Mouse (Mus musculus) bone marrow macrophage, adult 2 months (primary cell): Measurements from ENCODE around the gene Gzmm. TPM values are rescaled to one million over a fixed set of nuclear protein-coding genes. Genes with fewer than 3 reads are reported as not detected.
A peak's percentile ranks its signal among the peaks of the same experiment; 100 is the strongest.

Experiments
- H3K27ac ChIP-seq: 2 replicates; pipeline ENCODE4 v1.5.1; 2012; ENCODE audit warnings: low read depth, low read length; ENCODE audit not compliant: insufficient read depth
- H3K4me1 ChIP-seq: 2 replicates; pipeline ENCODE4 v1.6.1; 2012; ENCODE audit warnings: low read length; ENCODE audit not compliant: control insufficient read depth, insufficient read depth
- H3K4me3 ChIP-seq: 2 replicates; pipeline ENCODE4 v1.5.1; 2012; ENCODE audit warnings: mild to moderate bottlenecking, low read length, moderate library complexity; ENCODE audit not compliant: insufficient read depth
- CTCF ChIP-seq: IDR thresholded peaks from 2 replicates; pipeline ENCODE4 v1.5.1; 2012; ENCODE audit warnings: low read depth, mild to moderate bottlenecking, low read length, moderate library complexity
- POLR2A ChIP-seq: IDR thresholded peaks from 2 replicates; pipeline ENCODE4 v1.6.1; 2012; ENCODE audit warnings: mild to moderate bottlenecking, low read depth, low read length, borderline replicate concordance
- polyA plus RNA-seq: library from polyadenylated mRNA; stranded (reverse); fragments of >200 nt; gene quantifications from 2 replicates; pipeline ENCODE4 v1.2.4, GENCODE M21; 2012; ENCODE audit not compliant: missing spikeins, insufficient read depth, insufficient read length

Gzmm gene
- polyA plus RNA-seq, 1 experiment: not detected

GRCm38 (mm10) chr10:79666493-79666892, 22.3 kb upstream of the Gzmm start:
- H3K4me3 ChIP-seq: no peak overlapping the region
- peaks cover 18% of the 10 kb centered on the region for H3K4me1 ChIP-seq
- no peak overlapping the region for H3K27ac ChIP-seq
- TF ChIP-seq CTCF (no peak), POLR2A (no peak)

GRCm38 (mm10) chr10:79668076-79668475, 20.7 kb upstream of the Gzmm start:
- TF ChIP-seq POLR2A (no peak), CTCF (no peak)
- H3K4me3 ChIP-seq: no peak overlapping the region
- H3K27ac ChIP-seq: no peak overlapping the region
- H3K4me1 ChIP-seq: peaks cover 18% of the 10 kb centered on the region

GRCm38 (mm10) chr10:79668771-79669575, 19.8 kb upstream of the Gzmm start, which contains the start of gene Tpgs1:
Gene Tpgs1, plus strand, starts transcription at chr10:79669369.
- Histone ChIP-seq H3K4me1 (peaks cover 18% of the 10 kb centered on the region), H3K4me3 (peak within 1 kb of the TSS; percentile 80)
- TF ChIP-seq POLR2A: no peak
- peak; percentile 75 for TF ChIP-seq CTCF

GRCm38 (mm10) chr10:79669576-79670057, 19.2 kb upstream of the Gzmm start:
- no peak for TF ChIP-seq CTCF
- peak overlapping the region; percentile 58 for H3K27ac ChIP-seq

More at GRCm38 (mm10) chr10:79668771-79669575, 19.8 kb upstream of the Gzmm start, which contains the start of gene Tpgs1:
- H3K27ac ChIP-seq: peak within 1 kb of the TSS; percentile 58

GRCm38 (mm10) chr10:79670071-79670888, 18.5 kb upstream of the Gzmm start:
- H3K4me3 ChIP-seq: peak overlapping the region; percentile 80
- peak overlapping the region; percentile 58 for H3K27ac ChIP-seq
- H3K4me1 ChIP-seq: peaks cover 18% of the 10 kb centered on the region
- no peak for TF ChIP-seq POLR2A
- TF ChIP-seq CTCF: no peak

More at GRCm38 (mm10) chr10:79669576-79670057, 19.2 kb upstream of the Gzmm start:
- Histone ChIP-seq H3K4me3 (peak overlapping the region; percentile 80), H3K4me1 (peaks cover 18% of the 10 kb centered on the region)

GRCm38 (mm10) chr10:79671396-79672087, 17.3 kb upstream of the Gzmm start:
- Histone ChIP-seq H3K4me3 (no peak overlapping the region), H3K27ac (no peak overlapping the region), H3K4me1 (peaks cover 9% of the 10 kb centered on the region)
- TF ChIP-seq CTCF (no peak), POLR2A (no peak)

- TF ChIP-seq CTCF: no peak
- TF ChIP-seq POLR2A: no peak
- H3K4me1 ChIP-seq: peaks cover 9% of the 10 kb centered on the region
- no peak overlapping the region for H3K4me3 ChIP-seq
- H3K27ac ChIP-seq: no peak overlapping the region
Measured at GRCm38 (mm10) chr10:79672088-79672455, 16.7 kb upstream of the Gzmm start.

- Histone ChIP-seq H3K4me3 (no peak overlapping the region), H3K4me1 (peaks cover 9% of the 10 kb centered on the region), H3K27ac (no peak overlapping the region)
- TF ChIP-seq CTCF (no peak), POLR2A (no peak)
Measured at GRCm38 (mm10) chr10:79673054-79673453, 15.8 kb upstream of the Gzmm start.

GRCm38 (mm10) chr10:79675346-79676035, 13.3 kb upstream of the Gzmm start:
- Histone ChIP-seq H3K4me1 (peaks cover 8% of the 10 kb centered on the region), H3K27ac (no peak overlapping the region), H3K4me3 (no peak overlapping the region)
- no peak for TF ChIP-seq POLR2A
- no peak for TF ChIP-seq CTCF
